Mouse (Mus musculus) mouse trophoblast stem cell (cell line): ENCODE measurements at regions not wholly inside any gene's neighbourhood (a gene's known extent, or its start where the extent isn't known, plus 50 kb on each side); places are given as distances from the start of the nearest gene placed in this dataset.

Source experiments
- in situ Hi-C, 2 experiments: fragments of 300-500 bp; cut with MseI, MboI; formaldehyde crosslinking; loops; 2 replicates in 1 of 2; 3 replicates in 1 of 2; pipeline ENCODE4 v1.15.1; 2025

- in situ Hi-C loops, result no loop called here
Observed at GRCm38 (mm10) chr3:35231158-35231928, 522.6 kb upstream of the Atp11b start.

DNA sequence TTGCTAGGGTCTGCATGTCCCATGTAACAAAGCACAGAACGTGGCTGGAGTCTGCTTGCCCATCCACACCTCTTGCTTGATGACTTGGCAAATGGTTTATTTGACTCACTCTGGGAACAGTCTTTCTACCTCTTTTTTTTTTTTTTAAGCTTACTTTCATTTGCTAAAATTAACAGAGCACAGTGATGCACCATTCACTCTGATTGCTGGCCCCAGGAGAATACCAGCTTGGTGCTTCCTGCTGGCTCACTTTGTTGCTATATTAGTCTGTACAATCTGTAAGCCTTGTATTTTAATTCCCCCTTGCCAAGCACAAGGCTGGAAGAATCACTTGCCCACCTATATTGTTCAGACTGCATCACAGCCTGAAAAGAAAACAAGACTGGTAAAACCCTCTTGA is 521.4 kb upstream of the Atp11b start:
- in situ Hi-C loops, result no loop called here

DNA sequence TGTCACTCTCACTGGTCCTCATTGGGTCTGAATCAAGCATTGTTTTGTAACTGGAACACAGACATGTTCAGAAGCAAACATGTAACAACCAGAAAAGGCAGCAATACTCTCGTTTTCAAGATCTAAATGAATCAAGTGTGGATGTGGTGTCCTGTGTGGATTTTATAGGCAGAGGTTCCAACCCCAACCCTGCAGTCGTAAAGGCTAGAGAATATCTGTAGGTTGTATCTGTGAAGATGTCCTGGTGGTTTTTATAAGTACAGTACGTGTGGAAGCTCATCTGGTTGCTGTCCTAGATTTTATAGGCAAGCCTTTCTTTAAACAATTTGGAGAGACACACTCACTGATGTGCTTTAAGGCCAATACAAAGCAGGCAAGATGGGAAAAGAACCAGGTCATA is 518.8 kb upstream of the Atp11b start:
- in situ Hi-C loops, result no loop called here

DNA sequence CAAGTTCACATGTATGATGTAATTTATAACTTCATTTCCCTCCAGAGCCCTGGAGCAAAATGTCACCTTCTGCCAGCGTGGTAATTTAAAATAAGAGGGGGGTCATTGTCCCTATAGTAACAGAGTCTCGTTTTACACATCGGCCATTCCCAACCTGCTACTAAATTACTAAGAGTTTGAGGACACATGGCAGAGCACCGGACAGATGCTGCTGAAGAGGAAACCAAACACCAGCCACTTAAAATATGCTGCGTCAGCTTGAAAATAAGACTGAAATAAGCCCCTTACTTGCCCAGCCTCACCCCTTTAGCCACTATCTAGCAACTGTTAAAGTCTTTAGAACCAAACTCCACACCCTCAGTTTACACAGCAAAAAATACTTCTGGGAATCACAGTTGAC is 518.1 kb upstream of the Atp11b start:
- in situ Hi-C loops, result no loop called here

DNA sequence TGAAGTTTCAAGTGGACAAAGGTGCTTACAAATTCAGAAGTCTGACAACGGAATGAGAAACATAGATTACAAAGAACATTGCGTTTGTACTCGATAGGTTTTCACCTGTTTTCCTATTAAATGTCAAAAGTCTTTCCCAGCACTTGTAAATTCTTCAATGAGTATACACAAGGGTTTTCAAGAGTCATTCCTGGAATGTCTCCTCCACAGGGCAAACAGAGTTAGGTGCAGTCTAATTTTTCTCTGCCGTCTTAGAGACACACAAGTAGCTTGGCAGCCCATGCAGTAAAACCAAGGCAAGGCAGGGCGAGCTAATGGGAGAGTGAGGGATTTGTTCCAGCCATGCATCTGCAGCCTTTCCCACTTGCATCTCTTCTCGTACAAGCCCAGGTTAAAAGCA is 516.6 kb upstream of the Atp11b start:
- in situ Hi-C loops, result no loop called here

DNA sequence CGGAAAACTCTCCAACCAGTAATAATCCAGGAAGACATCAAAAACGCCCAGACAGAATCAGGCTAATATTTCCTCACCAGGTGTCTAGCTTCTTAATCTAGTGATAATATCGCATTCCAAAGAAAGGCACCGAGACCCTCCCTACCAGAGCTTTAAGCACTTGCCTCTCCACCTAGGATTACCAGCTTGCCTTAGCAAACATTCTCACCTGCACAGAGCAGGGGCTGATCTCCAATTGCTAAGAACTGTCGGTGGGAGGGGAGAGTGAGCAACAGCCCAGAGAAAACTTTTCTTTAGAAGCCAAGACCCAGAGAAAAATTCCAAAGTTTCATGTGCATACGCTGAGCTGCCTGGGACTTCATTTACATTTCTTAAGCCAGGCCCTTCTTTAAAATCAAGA is 511.6 kb upstream of the Atp11b start:
- in situ Hi-C loops, result no loop called here

DNA sequence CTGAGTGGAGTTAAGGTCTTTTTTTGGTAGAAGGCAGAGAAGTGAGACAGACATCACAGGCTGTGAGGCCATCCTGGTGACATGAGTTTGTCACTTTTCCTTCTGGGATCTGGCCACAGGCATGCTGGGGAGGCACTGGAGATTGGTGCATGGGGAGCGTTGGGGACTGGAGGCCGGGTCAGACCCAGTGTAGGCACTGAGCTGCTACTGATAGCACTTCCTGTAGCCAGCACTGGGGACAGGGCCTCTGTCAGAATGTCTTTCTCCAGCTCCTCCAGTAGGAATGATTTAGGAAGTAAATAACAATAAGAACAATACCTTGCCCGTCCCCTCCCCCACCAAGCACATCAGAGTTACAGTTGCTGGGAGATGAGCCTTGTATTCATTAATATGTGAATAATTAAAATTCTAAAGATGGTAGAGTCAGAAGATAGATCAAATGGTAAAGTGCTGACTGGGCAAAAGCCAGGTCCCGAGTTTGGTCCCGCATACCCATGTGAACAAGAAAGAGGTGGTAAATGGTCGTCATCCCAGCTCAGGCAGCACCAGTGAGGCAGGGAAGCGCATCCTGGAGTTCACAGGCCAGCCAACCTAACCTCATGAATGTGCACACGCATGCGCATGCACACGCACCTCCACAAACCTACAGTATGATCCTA is 510.9 kb upstream of the Atp11b start:
- in situ Hi-C loops, result no loop called here

GRCm38 (mm10) chr3:35245003-35245402 is 508.9 kb upstream of the Atp11b start:
- in situ Hi-C loops, result no loop called here

- in situ Hi-C loops, result no loop called here
Observed at GRCm38 (mm10) chr3:35245946-35246665, 507.8 kb upstream of the Atp11b start.

- in situ Hi-C loops, result no loop called here
Observed at GRCm38 (mm10) chr3:35249160-35249559, 504.7 kb upstream of the Atp11b start.

DNA sequence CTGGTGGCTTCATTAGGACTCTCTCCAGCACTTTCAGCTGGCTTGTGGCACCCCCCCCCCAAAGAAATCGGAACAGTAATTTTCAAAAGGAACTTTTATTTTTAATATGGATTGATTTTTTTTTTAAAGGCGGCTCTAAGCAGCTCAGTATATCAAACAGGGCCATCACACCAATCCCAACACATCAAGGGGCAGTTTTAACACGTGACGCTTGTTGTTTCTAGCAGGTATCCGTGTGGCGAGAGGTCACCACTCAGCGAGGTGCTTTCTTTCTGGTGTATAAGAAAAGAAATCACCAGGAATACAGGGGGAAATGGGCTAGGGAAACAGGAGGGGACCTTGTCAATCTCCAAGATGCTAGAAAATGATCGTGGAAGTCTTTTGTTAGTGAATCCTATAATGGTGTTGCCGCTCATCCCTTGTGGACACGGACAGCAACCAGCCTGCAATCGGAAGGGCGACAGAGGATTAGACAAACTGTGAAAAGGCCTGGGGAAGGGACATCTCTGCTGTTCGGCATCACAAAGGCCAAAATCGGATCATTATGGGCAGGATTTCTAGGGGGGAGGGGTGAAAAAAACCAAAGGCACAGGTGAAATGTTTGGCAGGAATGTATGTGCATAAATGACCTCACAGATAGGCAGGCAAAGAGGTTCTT is 503.7 kb upstream of the Atp11b start:
- in situ Hi-C loops, result no loop called here

GRCm38 (mm10) chr3:35253861-35254260 is 500.0 kb upstream of the Atp11b start:
- in situ Hi-C loops, result no loop called here

DNA sequence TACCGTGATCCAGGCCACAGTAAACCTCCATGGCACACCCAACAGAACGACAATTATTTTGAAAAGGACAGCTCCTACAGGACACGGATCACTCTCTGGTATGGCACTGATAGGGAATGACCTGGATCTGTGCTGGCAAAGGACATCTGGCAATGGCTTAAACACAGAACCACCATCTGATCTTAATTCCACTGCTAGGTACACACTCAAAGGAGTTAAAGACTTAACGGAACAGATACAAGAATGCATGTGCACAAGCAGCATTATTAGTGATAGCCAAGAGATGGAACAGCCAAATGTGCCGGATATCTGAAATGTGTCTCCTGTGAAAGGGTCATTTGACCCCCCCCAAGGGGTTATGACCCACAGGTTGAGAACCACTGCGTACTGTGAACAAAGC is 493.0 kb upstream of the Atp11b start:
- in situ Hi-C loops, result no loop called here

GRCm38 (mm10) chr3:35268949-35269348 is 485.0 kb upstream of the Atp11b start:
- in situ Hi-C loops, result no loop called here

DNA sequence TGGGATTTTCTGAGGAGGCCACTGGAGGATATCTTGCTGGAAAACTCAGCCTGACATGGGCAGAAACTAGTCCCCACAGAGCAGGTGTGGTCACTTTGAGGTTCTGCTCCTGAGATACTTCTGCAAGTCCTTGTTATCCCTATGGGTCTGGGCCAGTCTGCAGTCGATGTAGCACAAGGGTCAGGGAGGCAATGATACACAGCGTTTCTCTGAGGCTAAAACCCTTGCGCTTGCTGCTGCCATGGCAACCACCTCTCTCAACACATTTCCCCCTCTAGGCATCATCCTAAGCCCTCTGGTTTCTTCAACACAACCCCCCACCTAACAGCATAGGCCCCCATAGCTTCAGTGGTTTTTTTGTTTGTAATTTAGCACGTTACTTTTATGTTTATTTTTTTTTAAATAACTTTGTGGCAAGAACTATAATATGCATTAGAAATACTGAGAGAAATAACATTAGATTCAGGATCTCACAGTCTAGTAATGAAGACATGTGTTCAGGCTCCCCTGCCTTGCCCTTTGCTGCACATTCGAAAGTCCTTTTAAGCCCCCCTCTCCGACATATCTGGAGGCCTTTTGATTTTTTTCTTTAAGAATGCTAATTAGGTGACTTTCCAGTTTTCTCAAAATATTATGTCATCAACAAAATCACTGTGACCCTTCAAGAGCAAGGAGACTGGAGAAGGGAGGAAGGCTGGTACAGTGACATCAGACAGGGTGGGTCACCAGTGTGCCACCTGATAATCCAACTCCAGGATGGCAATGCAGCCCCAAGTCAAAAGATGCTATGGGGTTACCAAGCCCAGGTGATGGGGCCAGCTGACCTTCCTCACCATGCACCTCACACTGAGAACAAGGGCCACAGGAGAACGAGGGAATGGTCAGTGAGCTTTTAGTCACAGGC is 483.7 kb upstream of the Atp11b start:
- in situ Hi-C loops, result no loop called here

DNA sequence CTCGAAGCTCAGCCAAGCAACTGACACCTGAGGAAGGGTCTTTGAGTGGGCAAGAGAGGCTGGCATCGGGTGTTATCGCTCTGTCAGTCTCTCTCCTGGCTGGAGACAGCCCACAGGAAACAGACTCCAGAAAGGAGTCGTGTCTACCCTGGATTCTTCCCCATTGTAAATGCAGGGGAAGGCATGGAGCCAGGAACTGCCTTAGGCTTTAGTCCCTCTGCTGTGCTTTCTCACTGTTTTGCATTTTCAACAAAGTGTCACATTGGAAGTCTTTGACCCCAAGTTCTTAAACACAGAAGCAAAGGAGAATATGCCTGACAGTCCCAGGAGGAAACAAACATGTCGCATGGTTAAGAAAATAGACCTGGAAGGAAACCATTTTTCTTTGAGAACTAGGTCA is 480.4 kb upstream of the Atp11b start:
- in situ Hi-C loops, result no loop called here

DNA sequence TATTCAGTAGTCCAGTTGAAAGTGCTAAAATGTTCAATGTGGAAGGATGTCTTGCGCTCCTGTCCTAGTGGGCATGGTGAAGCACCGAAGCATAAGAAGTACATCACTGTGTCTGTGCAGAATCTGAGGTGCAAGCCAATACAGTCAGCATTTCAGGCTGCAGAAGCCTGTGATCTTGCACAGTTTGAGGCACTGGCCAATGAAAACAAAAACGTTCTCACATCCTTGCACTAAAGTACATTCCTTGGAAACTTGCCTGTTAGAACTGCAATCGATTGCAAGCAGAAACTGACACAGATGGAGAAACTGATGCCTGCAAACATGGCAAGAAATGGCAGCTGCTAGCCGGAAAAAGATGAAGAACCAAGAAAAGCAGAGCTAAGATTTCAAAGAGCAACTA is 472.9 kb upstream of the Atp11b start:
- in situ Hi-C loops, result no loop called here

DNA sequence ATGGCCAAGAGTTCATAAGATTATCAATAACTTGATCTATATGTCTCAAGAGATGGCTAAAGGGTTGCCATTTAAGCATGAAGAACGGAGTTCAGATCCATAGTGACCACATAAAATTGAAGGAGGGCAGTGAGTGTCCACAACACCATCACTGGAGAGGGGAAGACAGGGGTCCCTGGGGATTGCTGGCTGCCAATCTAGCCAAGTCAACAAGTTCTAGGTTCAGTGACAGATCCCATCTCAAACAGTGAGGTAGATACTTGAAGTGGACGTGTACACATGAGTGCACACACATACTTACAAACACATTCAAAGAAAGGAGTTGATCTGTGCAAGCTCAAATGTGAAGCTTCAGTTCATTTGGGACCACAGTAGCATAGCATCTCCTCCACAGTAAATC is 471.8 kb upstream of the Atp11b start:
- in situ Hi-C loops, result no loop called here

DNA sequence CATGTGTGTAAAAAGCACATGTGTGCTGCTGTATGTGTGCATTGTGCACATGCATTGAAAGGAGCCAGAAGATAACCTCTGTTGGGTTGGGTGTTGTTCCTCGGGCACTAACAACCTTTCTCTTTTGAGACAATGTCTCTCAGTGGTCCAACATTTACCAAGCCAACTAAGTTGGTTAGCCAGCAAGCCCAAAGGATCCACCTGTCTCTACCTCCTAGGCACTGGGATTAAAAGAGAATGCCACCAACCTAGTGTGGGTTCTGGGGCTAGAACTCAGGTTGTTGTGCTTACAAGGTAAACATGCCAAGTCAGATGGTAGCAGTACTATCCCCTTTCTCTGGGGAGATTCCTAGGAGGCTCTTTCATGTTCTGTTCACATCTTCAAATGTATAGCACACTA is 459.1 kb upstream of the Atp11b start:
- in situ Hi-C loops, result no loop called here

DNA sequence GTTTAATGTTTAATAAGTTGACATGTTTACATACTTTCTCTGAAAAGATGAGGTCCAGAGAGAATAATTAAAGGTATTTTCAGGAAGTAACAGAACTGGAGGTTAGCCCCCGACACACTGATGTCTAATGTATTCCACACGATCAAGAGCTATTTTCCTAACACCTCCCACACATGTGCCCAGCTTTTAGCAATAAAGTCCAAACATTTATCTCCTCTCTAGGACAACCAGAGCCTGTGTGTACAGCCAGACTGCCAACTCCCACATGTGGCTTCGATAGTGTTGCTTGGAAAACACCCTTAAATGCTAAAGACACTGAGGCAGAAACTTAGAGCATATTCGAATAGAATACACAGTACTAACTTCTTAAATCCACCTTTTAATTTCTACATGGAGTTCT is 458.2 kb upstream of the Atp11b start:
- in situ Hi-C loops, result no loop called here

DNA sequence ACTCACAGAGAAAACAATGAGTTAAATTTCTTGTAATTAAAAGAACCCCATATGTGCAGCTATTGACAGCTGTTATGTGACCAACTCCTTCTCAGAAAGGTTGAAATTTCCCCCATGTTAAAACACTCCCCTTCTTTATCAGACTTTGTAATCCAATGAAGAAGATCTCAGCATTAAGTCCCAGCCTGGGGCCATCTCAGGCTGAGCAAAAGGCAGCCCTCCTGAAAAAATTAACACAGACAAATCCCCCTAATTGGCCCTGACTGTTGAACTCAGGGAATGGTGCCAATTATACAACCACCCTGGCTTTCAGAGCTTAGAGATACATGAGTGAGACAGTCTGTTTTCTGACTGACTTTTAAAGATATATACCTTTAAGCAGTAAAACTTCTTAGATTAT is 454.9 kb upstream of the Atp11b start:
- in situ Hi-C loops, result no loop called here
